ENCODE assay signal across 26 mouse cellular contexts in the genomic region with DNA sequence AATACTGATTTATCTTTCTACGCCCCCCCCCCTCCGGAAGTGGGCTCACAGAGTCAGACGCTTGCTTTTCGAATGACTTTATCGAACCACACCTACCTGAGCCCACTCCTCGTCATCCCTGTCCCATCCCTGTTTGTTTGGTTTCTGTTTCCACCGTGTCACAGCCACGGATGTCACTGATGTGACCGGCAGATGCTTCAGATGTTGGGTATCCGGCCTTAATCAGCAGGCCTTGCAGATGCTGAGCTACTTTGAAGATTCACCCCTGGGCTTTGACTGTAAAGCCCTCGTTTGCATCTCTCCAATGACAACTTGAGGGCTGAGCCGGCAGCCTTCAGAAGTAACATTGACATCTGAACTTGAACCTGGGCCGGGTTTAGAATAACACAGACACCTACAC. TPM values are rescaled to one million over a fixed set of nuclear protein-coding genes. Genes with fewer than 3 reads are reported as not detected.
"Had no signal": no experiment of that assay in that cellular context is flagged by ENCODE, and none has a peak within 500 bp of the region (broad histone marks: within the 10 kb centered on the region; RNA-seq: fewer than 3 reads in every experiment).

No protein-coding gene starts in this region.

- H3K4me1 ChIP-seq: midbrain, embryonic 12.5 days; neural tube, embryonic 15.5 days had no signal

- H3K9me3 ChIP-seq: liver, embryonic 15.5 days; lung, embryonic 15.5 days; neural tube, embryonic 13.5 days; neural tube, embryonic 15.5 days; stomach, embryonic 15.5 days had no signal

- H3K4me2 ChIP-seq: liver, embryonic 15.5 days; lung, embryonic 15.5 days; midbrain, embryonic 12.5 days; neural tube, embryonic 13.5 days; neural tube, embryonic 15.5 days; stomach, embryonic 15.5 days had no signal

- H3K9ac ChIP-seq: liver, embryonic 15.5 days; liver, postnatal 0 days; lung, embryonic 15.5 days; midbrain, embryonic 12.5 days; neural tube, embryonic 13.5 days; neural tube, embryonic 15.5 days; stomach, embryonic 15.5 days had no signal

- H3K36me3 ChIP-seq: liver, embryonic 15.5 days; lung, embryonic 15.5 days; midbrain, embryonic 12.5 days; neural tube, embryonic 13.5 days; neural tube, embryonic 15.5 days; stomach, embryonic 15.5 days had no signal

- H3K27ac ChIP-seq: liver, embryonic 15.5 days; lung, embryonic 15.5 days; macrophage; midbrain, embryonic 12.5 days; neural tube, embryonic 13.5 days; neural tube, embryonic 15.5 days; stomach, embryonic 15.5 days; stomach, postnatal 0 days had no signal

- ATAC-seq: liver, postnatal 0 days; lung, postnatal 0 days had no signal

- DNase-seq: liver, postnatal 0 days; lung, adult 2 months; lung, postnatal 14 days; lung, postnatal 36 days; midbrain, embryonic 14.5 days; retina, postnatal 1 day; right cerebral cortex, adult 18-20 months; right cerebral cortex, postnatal 25 days; right cerebral cortex, postnatal 4 days; spleen, adult 18-20 months had no signal

- H3K4me3 ChIP-seq: liver, embryonic 15.5 days; lung, embryonic 15.5 days; megakaryocyte, embryonic 14.5 days; midbrain, embryonic 12.5 days; neural tube, embryonic 13.5 days; neural tube, embryonic 15.5 days; stomach, embryonic 15.5 days had no signal

- H3K27me3 ChIP-seq: liver, embryonic 15.5 days; lung, embryonic 15.5 days; midbrain, embryonic 12.5 days; neural tube, embryonic 13.5 days; neural tube, embryonic 15.5 days; stomach, embryonic 15.5 days had no signal

RNA-seq across cellular contexts. Expression of a gene that starts 2.6 kb away (rescaled TPM):
- total RNA-seq: midbrain, postnatal 0 days had no signal

RNA-seq across cellular contexts. Expression of a gene that starts 33.8 kb away (rescaled TPM):
- total RNA-seq: midbrain, postnatal 0 days; monocyte, adult 5-6 weeks had no signal
- polyA plus RNA-seq: midbrain, embryonic 14.5 days; midbrain, postnatal 0 days; neural tube, embryonic 11.5 days; neural tube, embryonic 13.5 days; neural tube, embryonic 15.5 days; small intestine, adult 2 months had no signal

RNA-seq across cellular contexts. Expression of a gene that starts 34.2 kb away (rescaled TPM):
- total RNA-seq: megakaryocyte progenitor cell, adult 5-6 weeks; midbrain, postnatal 0 days; monocyte, adult 5-6 weeks had no signal
- polyA plus RNA-seq: liver, embryonic 15.5 days; liver, postnatal 0 days; lung, adult 2 months; lung, postnatal 0 days; macrophage; midbrain, embryonic 12.5 days; midbrain, embryonic 14.5 days; neural tube, embryonic 11.5 days; neural tube, embryonic 13.5 days; neural tube, embryonic 15.5 days; small intestine, adult 2 months; stomach, postnatal 0 days; urinary bladder, adult 2 months had no signal
